Mouse (Mus musculus) stomach, postnatal 0 days (tissue): ENCODE measurements around the gene Zc3hav1.

ENCODE experiments used
- CTCF ChIP-seq: IDR thresholded peaks from 2 replicates; pipeline ENCODE4 v1.5.1; 2016; ENCODE audit warnings: antibody characterized with exemption, low read depth, mild to moderate bottlenecking, moderate library complexity
- EP300 ChIP-seq: optimal IDR thresholded peaks from 2 replicates; pipeline ENCODE3; 2016; ENCODE audit warnings: antibody characterized with exemption

DNA sequence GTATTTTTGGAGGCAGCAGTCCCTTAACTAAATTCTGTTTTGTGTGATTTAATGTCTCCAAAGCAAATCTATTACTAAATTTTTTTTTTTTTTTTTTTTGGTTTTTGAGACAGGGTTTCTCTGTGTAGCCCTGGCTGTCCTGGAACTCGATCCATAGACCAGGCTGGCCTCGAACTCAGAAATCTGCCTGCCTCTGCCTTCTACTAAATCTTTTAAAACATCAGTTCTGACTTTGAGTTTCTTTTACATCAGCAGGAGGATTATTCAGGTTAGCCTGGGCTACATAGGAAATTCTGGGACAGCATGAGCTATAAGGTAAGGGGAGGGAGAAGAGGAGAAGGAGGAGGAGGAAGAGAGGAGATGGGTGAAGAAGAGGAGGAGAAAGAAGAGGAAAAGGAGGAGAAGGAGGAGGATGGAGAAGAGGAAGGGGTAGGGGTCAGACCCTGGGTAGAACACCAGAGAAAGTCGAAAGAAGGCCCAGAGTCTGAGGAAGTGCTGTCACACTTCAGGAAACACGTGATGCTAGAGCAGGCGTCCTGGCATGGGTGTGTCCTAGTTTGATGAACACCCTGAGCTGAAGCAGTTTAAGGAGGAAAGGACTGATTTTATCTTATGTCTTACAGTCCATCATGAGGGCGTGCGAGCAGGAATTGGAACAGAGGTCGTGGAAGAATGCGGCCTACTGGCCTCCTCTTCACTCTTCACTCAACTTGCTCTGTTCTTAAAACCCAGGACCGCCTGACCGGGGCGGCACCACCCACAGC lies 5.5 kb upstream of the Zc3hav1 start:
- TF ChIP-seq EP300 (no peak), CTCF (no peak)
